Mouse (Mus musculus): ENCODE measurements around the gene Grin2b. TPM values are rescaled to one million over a fixed set of nuclear protein-coding genes. Genes with fewer than 3 reads are reported as not detected.

The Grin2b gene
- polyA plus RNA-seq, 1 experiment from 2014 or later, result 9.5 TPM

DNA sequence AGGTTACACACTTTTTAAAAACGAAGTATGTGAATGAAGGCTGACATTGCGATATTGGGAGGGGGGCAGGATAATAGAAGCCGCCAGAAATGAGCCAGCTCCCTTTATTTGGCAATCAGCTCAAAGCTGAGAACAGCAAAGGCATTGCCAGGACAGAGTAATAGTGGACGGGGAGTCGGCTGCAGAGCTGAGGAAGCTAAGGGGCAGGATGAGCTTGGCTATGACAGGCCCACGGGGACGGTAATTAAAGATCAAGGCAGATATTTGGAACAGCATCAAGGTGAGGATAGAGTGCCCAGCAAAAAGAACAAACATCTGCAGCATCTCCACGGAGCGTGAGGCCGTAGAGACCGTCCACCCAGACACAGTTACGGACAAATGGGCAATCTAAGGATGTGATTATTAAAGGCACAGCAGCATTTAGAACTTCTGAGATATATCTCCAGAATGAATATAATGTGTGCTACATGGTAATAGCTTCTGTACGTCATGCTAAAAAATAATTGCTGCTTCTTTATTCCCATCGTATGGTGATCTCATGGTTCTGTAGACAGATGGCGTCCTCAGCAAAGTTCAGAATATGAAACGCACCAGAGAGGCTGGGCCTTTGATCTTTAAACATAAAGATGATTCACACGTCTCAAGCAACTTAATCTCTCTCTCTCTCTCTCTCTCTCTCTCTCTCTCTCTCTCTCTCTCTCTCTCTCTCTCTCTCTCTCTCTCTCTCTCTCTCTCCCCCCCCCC, 93.1 kb downstream of the Grin2b start:
- no peaks in the 10 kb centered on the region for H3K27me3 ChIP-seq
- H3K4me1 ChIP-seq, result no peaks in the 10 kb centered on the region
- no peak overlapping the region for H3K4me2 ChIP-seq
- no peak for ATAC-seq (ENCODE audit: low FRiP score)
- 0 out of 2 replicates have a peak, but pooled peaks cover 2% of the 10 kb centered on the region for H3K9me3 ChIP-seq
- no peaks in the 10 kb centered on the region for H3K36me3 ChIP-seq (replicated peaks)
- no peak overlapping the region for H3K4me3 ChIP-seq (replicated peaks)
- no peak overlapping the region for H3K9ac ChIP-seq
- H3K27ac ChIP-seq, result no peak overlapping the region
- WGBS, result 74% methylated on average over 17 of the region's 17 CpGs

DNA sequence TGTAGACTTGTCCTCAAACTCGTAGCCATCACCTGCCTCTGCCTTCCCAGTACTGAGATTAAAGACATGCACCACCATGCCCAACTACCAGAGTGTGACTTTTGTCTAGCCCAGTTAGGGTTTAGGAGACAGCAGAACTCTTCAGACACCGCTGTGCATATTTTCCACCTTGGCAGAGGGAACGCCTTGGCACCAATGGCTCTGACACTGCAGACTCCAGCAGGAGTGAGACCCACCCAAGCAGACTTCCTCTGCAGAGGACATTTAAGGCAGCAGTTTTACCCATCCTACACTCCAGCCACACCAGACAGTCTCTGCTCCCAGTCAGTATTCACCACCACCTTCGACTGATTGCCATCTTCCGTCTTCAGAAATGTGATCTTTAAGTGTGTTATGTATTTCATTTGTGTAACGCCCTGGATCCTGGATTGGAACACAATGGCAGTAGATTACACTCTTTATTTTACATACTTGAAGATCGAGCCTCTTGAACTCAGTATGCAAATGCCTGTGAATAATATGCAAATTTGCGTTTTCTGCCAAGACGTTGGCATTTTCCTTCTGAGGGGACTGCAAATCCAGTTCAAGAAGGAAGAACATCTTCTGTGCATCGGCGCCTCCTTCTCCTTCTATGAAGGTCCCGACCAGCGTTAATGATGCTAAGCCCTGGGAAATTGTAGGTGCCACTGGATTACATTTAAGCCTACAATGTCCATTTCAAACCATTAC, 100.8 kb downstream of the Grin2b start:
- ATAC-seq (ENCODE audit: low FRiP score), result no peak
- Histone ChIP-seq H3K27ac (no peak overlapping the region), H3K4me2 (no peak overlapping the region), H3K9me3 (0 out of 2 replicates have a peak, but pooled peaks cover 2% of the 10 kb centered on the region), H3K36me3 (replicated peaks) (no peaks in the 10 kb centered on the region), H3K27me3 (no peaks in the 10 kb centered on the region), H3K4me1 (no peaks in the 10 kb centered on the region), H3K4me3 (replicated peaks) (no peak overlapping the region), H3K9ac (no peak overlapping the region)
- WGBS, result 81% methylated on average over 13 of the region's 13 CpGs

DNA sequence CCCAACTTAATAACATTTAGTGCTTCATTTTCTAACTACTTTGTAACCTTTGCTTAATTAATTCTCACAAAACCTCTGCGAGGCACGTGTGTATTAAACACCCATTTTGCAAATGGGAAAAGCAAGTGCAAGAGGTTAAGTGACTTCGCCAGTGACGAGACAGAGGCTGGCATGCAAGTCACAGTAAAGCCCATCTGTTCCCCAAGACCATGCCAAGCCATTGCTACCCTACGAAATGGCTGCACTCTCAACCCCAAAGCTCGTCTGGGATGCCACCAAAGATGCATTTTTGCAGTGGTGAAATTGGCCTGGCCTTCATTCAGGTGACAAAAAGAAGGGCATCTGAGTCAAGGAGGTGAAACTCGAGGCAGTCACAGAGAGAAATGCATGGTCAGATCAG, 103.2 kb downstream of the Grin2b start:
- Histone ChIP-seq H3K4me3 (replicated peaks) (no peak overlapping the region), H3K4me1 (no peaks in the 10 kb centered on the region)
- 90% methylated on average over 7 of the region's 7 CpGs for WGBS

DNA sequence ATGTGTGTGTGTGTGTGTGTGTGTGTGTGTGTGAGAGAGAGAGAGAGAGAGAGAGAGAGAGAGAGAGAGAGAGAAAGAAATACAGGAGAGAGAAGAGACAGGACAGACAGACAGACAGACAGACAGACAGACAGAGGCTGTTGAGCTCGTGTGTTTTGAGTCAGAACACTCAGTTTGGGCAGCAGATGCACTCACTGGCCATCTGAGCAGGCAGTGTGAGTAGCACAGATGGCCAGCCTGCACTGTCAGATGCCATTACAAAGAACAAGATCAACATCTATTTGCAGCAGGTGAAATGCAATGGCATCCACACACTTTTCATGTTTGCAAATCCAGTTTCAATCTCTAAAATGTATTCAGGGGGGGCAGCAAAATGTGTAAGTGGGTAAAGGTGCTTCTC, 120.0 kb downstream of the Grin2b start:
- H3K4me3 ChIP-seq (replicated peaks), result no peak overlapping the region
- WGBS, result 46% methylated on average over 1 of the region's 1 CpGs
- H3K36me3 ChIP-seq (replicated peaks), result no peaks in the 10 kb centered on the region
- H3K4me2 ChIP-seq, result no peak overlapping the region
- no peaks in the 10 kb centered on the region for H3K4me1 ChIP-seq
- no peak overlapping the region for H3K9ac ChIP-seq
- no peak for ATAC-seq (ENCODE audit: low FRiP score)
- H3K9me3 ChIP-seq, result no peaks in the 10 kb centered on the region
- no peaks in the 10 kb centered on the region for H3K27me3 ChIP-seq
- H3K27ac ChIP-seq, result no peak overlapping the region

More for the DNA sequence above, 103.2 kb downstream of the Grin2b start:
- ATAC-seq (ENCODE audit: low FRiP score), result no peak
- Histone ChIP-seq H3K27me3 (no peaks in the 10 kb centered on the region), H3K4me2 (no peak overlapping the region), H3K9ac (no peak overlapping the region), H3K9me3 (no peaks in the 10 kb centered on the region), H3K36me3 (replicated peaks) (no peaks in the 10 kb centered on the region), H3K27ac (no peak overlapping the region)

DNA sequence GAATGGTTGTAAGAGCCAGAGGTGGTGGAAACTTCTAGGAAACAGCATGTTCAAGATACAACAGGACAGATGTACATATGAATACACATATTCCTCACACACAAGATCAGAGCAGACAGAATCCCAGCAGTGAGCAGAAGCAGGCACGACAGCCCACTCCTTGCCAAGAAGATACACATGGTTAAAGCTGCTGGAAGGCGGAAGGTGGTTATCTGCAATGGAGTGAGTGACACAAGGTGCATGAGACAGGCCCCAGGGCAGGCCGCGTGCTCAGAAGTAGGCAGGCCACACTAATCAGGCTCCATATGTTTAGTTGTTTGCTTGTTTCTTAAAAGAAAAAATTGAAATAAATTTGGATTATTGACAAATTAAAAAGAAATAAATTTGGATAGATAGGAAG, 123.0 kb downstream of the Grin2b start:
- Histone ChIP-seq H3K27ac (no peak overlapping the region), H3K27me3 (no peaks in the 10 kb centered on the region), H3K4me1 (no peaks in the 10 kb centered on the region), H3K9me3 (no peaks in the 10 kb centered on the region), H3K4me3 (replicated peaks) (no peak overlapping the region), H3K36me3 (replicated peaks) (no peaks in the 10 kb centered on the region), H3K4me2 (no peak overlapping the region), H3K9ac (no peak overlapping the region)
- 86% methylated on average over 4 of the region's 4 CpGs for WGBS
- no peak for ATAC-seq (ENCODE audit: low FRiP score)

DNA sequence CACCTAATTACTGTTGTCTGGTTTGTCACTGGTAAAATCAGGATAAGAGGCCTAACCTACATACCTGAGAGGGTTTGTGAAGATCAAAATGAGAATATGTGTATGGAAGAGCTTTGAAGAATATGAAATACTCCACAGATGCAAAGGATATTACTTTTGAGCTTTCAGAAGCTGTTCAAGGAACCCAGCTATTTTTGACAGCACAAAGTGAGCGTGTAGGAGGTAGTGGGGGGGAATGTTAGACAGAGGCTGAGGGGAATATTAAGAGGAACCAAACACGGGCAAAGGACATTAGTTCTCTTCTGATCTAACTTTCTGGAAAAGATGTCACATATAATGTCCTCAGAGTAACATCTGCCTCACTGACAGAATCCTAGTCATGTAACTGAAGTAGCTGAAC, 125.2 kb downstream of the Grin2b start:
- 91% methylated on average over 2 of the region's 2 CpGs for WGBS
- H3K4me1 ChIP-seq, result no peaks in the 10 kb centered on the region

DNA sequence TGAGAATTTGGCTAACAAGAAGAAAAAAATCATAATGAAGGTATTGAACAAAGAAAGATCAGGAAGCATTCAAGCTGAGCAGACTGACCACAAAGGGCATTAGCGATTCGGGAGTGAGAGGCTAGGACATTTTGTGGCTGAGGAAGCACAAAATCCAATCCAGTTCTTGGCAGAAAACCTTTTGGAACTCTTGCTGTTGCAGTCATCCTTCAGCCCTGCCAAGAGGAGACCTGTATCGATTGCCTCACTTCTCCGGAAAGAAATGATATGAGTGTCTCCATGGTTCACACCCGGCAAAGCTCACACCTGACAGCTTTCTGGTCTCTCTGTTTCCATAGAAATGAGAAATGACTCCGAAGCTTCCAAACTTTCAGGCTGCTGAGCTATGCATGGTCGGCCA, 127.2 kb downstream of the Grin2b start:
- Histone ChIP-seq H3K9me3 (no peaks in the 10 kb centered on the region), H3K27ac (no peak overlapping the region), H3K27me3 (no peaks in the 10 kb centered on the region), H3K4me2 (no peak overlapping the region), H3K4me1 (no peaks in the 10 kb centered on the region), H3K4me3 (replicated peaks) (no peak overlapping the region), H3K9ac (no peak overlapping the region), H3K36me3 (replicated peaks) (no peaks in the 10 kb centered on the region)
- no peak for ATAC-seq (ENCODE audit: low FRiP score)
- 78% methylated on average over 7 of the region's 7 CpGs for WGBS

More for the DNA sequence above, 125.2 kb downstream of the Grin2b start:
- no peak for ATAC-seq (ENCODE audit: low FRiP score)
- H3K27ac ChIP-seq, result no peak overlapping the region
- H3K36me3 ChIP-seq (replicated peaks), result no peaks in the 10 kb centered on the region
- H3K4me2 ChIP-seq, result no peak overlapping the region
- no peaks in the 10 kb centered on the region for H3K9me3 ChIP-seq
- H3K27me3 ChIP-seq, result no peaks in the 10 kb centered on the region
- H3K9ac ChIP-seq, result no peak overlapping the region
- no peak overlapping the region for H3K4me3 ChIP-seq (replicated peaks)

DNA sequence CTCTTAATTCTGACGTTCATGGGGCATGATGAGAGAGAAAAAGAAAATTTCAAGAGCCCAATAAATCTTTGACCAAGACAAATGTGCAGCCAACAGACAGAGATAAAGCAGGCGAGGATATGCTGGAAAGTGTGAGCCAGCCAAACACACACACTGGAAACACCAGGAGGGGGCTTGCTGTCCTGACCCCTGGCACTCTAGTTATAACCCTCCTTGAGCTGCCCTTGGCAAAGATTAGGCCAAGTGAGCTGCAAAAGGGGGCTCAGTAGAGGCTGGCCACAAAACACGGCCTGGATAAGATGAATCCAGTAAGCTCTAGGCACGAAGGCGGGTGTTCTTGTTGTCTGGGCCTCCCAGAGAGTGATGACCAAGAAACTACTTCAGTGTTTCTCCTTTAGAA, 128.8 kb downstream of the Grin2b start:
- H3K4me3 ChIP-seq (replicated peaks), result no peak overlapping the region
- no peak overlapping the region for H3K9ac ChIP-seq
- no peaks in the 10 kb centered on the region for H3K36me3 ChIP-seq (replicated peaks)
- H3K4me1 ChIP-seq, result no peaks in the 10 kb centered on the region
- ATAC-seq (ENCODE audit: low FRiP score), result no peak
- WGBS, result 73% methylated on average over 5 of the region's 5 CpGs
- no peaks in the 10 kb centered on the region for H3K9me3 ChIP-seq
- H3K27me3 ChIP-seq, result no peaks in the 10 kb centered on the region
- no peak overlapping the region for H3K27ac ChIP-seq
- no peak overlapping the region for H3K4me2 ChIP-seq

DNA sequence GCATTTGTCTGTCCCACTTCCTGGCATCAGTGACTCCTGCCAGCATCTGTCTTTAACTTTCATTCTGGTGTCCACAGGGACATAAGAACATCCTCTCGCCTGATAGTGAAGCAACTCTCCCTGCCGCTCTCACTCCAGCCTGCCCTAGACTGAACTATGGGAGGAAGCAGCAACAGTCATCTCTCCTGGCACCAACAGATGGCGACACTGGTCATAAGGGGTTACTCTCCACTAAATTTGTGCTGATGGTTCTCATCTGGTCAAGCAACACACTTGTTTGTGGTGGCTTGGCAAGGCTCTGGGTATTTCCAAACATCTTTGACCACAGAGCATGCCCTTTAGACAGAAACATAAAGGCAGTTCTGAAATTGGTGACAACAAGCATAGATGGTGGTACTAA, 130.9 kb downstream of the Grin2b start:
- H3K9me3 ChIP-seq, result no peaks in the 10 kb centered on the region
- H3K4me2 ChIP-seq, result no peak overlapping the region
- whole genome bisulfite sequencing, result 82% methylated on average over 3 of the region's 3 CpGs
- no peak for ATAC-seq (ENCODE audit: low FRiP score)
- no peak overlapping the region for H3K27ac ChIP-seq
- no peaks in the 10 kb centered on the region for H3K36me3 ChIP-seq (replicated peaks)
- H3K9ac ChIP-seq, result no peak overlapping the region
- H3K4me1 ChIP-seq, result no peaks in the 10 kb centered on the region
- H3K27me3 ChIP-seq, result no peaks in the 10 kb centered on the region
- no peak overlapping the region for H3K4me3 ChIP-seq (replicated peaks)

DNA sequence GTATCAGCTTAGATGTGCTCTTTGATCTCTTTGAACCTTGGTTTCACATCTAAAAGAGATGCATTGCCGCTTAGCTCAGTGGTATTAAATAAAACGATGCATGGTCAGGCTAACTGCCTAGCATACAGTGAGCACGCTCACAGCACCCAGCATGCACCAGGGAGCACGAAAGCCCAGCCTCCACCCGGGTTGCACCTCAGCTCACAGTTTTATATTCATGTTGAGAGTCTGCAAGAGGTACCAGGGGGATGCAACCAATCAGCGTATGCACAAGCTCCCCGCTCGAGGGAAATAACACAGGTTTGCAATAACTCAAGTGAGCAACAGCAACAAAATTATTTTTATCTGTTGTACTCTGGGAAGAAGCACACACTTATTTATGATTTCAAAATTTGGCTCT, 131.5 kb downstream of the Grin2b start:
- WGBS, result 94% methylated on average over 8 of the region's 8 CpGs
- ATAC-seq (ENCODE audit: low FRiP score), result no peak
- no peak overlapping the region for H3K4me3 ChIP-seq (replicated peaks)
- no peaks in the 10 kb centered on the region for H3K4me1 ChIP-seq
- no peaks in the 10 kb centered on the region for H3K27me3 ChIP-seq
- H3K36me3 ChIP-seq (replicated peaks), result no peaks in the 10 kb centered on the region
- H3K4me2 ChIP-seq, result no peak overlapping the region
- no peak overlapping the region for H3K27ac ChIP-seq
- no peaks in the 10 kb centered on the region for H3K9me3 ChIP-seq
- no peak overlapping the region for H3K9ac ChIP-seq

DNA sequence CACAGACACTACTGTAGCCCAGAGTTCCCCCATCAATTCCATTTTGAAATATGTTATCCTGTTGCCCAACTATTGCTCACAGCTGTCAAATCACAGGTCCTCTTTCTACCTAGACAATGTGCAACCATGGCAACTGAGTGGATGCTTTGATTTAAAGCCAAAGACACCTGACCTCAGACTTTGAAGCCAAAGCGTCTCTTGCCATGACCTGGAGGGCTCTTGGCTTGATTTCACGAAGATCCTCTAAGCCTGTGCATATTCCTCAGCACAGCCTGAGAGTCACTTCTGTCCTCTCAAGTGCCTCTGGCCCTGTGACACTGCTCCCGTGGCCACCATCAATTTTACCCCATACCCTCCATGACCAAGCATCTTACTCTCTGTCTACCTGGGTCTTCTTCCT, 132.4 kb downstream of the Grin2b start:
- Histone ChIP-seq H3K27ac (no peak overlapping the region), H3K27me3 (no peaks in the 10 kb centered on the region), H3K4me1 (no peaks in the 10 kb centered on the region), H3K9me3 (no peaks in the 10 kb centered on the region), H3K4me2 (no peak overlapping the region), H3K9ac (no peak overlapping the region), H3K4me3 (replicated peaks) (no peak overlapping the region), H3K36me3 (replicated peaks) (no peaks in the 10 kb centered on the region)
- ATAC-seq (ENCODE audit: low FRiP score), result no peak
- 90% methylated on average over 3 of the region's 3 CpGs for WGBS

DNA sequence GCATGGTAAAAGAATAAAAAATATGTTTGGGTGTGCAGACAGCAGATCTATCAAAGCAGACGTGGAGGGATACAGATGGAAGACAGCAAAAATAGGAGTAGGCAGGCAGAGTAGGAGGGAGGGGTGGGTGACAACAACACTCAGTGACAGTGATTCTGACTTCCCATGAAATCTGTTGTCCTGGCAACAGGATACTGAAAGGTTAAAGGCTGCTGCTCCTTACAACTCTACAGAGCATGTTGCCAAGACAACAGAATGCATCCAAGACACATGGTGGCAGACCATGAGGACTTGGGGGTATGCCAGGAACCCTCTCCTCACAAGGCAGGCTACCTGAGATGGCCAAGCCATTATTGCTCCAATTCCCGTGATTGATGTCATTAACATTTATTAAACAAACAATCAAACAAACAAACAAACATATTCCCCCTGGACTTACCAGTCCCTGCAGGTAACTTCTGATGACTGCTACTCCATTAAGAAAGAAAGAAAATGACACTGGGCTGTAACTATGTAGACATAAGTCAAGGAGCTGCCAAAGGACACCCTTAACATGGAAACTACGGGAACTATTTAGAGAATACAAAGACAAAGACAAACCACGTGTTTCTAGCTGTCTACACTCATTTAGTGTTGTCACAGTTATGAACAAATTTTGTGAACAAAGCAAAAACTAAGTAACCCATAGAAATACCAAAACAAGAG, 143.9 kb downstream of the Grin2b start:
- Histone ChIP-seq H3K27ac (no peak overlapping the region), H3K4me2 (no peak overlapping the region), H3K9me3 (no peaks in the 10 kb centered on the region), H3K9ac (no peak overlapping the region), H3K4me1 (peaks cover 4% of the 10 kb centered on the region; the same call in 1 of the 2 replicates), H3K36me3 (replicated peaks) (no peaks in the 10 kb centered on the region), H3K4me3 (replicated peaks) (no peak overlapping the region), H3K27me3 (no peaks in the 10 kb centered on the region)
- ATAC-seq (ENCODE audit: low FRiP score), result no peak
- WGBS, result 74% methylated on average over 4 of the region's 4 CpGs

All from forebrain, embryonic 12.5 days (tissue).